Mouse (Mus musculus): Measurements from ENCODE around the gene Atg7. TPM values are rescaled to one million over a fixed set of nuclear protein-coding genes. Genes with fewer than 3 reads are reported as not detected.
"Not testable (repeated sequence)": the region's sequence is repeated elsewhere in the genome, so short reads cannot be mapped to it uniquely, and the experiment has no call there.

Gene Atg7
- polyA plus RNA-seq, 1 experiment, result 18.7 TPM

DNA sequence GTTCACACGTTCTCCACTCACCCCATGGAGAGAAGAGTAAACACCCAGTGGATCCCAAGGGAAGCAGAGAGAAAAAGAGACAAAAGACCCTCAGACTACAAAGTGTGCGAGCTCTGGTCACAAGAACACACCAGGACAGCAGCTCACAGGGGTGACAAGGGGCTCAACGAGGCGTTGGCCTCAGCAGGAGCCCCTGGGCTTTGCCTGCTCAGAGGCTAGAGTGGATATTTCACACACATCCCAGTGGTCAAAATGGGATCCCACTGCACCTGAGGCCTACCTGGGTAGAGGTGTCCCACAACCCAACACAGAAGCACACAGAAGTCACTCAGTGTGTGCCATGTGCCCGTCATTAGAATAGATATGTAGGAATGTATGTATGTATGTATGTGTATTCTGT lies 242.2 kb downstream of the Atg7 start:
- Histone ChIP-seq H3K79me2 (ENCODE audit: control insufficient read depth, insufficient read depth) (peaks cover 87% of the 10 kb centered on the region), H3K36me3 (ENCODE audit: control insufficient read depth, insufficient read depth) (peaks cover 5% of the 10 kb centered on the region), H3K27me3 (ENCODE audit: control insufficient read depth, insufficient read depth, insufficient read length) (no peaks in the 10 kb centered on the region), H3K4me2 (ENCODE audit: low read depth) (no peak overlapping the region), H3ac (ENCODE audit: control insufficient read depth, insufficient read length) (no peak overlapping the region), H3K4me3 (no peak overlapping the region)
- no peak for TF ChIP-seq MYOD1 (IDR thresholded peaks at IDR 0.05; ENCODE audit: control insufficient read depth in 1 of 3, insufficient read length in 2 of 3, low read depth in 2 of 3)
- no peak for TF ChIP-seq SRF (IDR thresholded peaks at IDR 0.05; ENCODE audit: control insufficient read depth, insufficient read length, low read depth)

- no peaks in the 10 kb centered on the region for H3K27me3 ChIP-seq (ENCODE audit: control insufficient read depth, insufficient read depth, insufficient read length)
- peaks cover 87% of the 10 kb centered on the region for H3K79me2 ChIP-seq (ENCODE audit: control insufficient read depth, insufficient read depth)
- no peak overlapping the region for H3ac ChIP-seq (ENCODE audit: control insufficient read depth, insufficient read length)
- no peak overlapping the region for H3K4me2 ChIP-seq (ENCODE audit: low read depth)
- peaks cover 5% of the 10 kb centered on the region for H3K36me3 ChIP-seq (ENCODE audit: control insufficient read depth, insufficient read depth)
- no peak overlapping the region for H3K4me3 ChIP-seq
- TF ChIP-seq POLR2A (IDR thresholded peaks at IDR 0.05; ENCODE audit: insufficient read length, low read depth) (no peak), MYOG (IDR thresholded peaks at IDR 0.05; ENCODE audit: control insufficient read depth in 1 of 3, insufficient read depth in 1 of 3, insufficient read length in 2 of 3, low read depth in 2 of 3) (no peak), CEBPB (IDR thresholded peaks at IDR 0.05; ENCODE audit: insufficient read depth, poor library complexity, severe bottlenecking) (no peak), REST (IDR thresholded peaks at IDR 0.05; ENCODE audit: insufficient read depth, insufficient read length) (no peak), MAX (IDR thresholded peaks at IDR 0.05; ENCODE audit: low read depth) (no peak), SRF (IDR thresholded peaks at IDR 0.05; ENCODE audit: control insufficient read depth, insufficient read length, low read depth) (no peak), TCF12 (IDR thresholded peaks at IDR 0.05; ENCODE audit: insufficient read depth, poor library complexity, severe bottlenecking) (no peak), USF1 (IDR thresholded peaks at IDR 0.05; ENCODE audit: low read depth) (no peak), MYOD1 (IDR thresholded peaks at IDR 0.05; ENCODE audit: control insufficient read depth in 1 of 3, insufficient read length in 2 of 3, low read depth in 2 of 3) (no peak), TCF3 (IDR thresholded peaks at IDR 0.05; ENCODE audit: insufficient read length, low read depth) (no peak), POLR2AphosphoS2 (IDR thresholded peaks at IDR 0.05; ENCODE audit: insufficient read length, low read depth) (no peak), E2F4 (IDR thresholded peaks at IDR 0.05; ENCODE audit: insufficient read depth) (no peak)
These were observed 243.1 kb downstream of the Atg7 start for GRCm38 (mm10) chr6:114886012-114886411.

DNA sequence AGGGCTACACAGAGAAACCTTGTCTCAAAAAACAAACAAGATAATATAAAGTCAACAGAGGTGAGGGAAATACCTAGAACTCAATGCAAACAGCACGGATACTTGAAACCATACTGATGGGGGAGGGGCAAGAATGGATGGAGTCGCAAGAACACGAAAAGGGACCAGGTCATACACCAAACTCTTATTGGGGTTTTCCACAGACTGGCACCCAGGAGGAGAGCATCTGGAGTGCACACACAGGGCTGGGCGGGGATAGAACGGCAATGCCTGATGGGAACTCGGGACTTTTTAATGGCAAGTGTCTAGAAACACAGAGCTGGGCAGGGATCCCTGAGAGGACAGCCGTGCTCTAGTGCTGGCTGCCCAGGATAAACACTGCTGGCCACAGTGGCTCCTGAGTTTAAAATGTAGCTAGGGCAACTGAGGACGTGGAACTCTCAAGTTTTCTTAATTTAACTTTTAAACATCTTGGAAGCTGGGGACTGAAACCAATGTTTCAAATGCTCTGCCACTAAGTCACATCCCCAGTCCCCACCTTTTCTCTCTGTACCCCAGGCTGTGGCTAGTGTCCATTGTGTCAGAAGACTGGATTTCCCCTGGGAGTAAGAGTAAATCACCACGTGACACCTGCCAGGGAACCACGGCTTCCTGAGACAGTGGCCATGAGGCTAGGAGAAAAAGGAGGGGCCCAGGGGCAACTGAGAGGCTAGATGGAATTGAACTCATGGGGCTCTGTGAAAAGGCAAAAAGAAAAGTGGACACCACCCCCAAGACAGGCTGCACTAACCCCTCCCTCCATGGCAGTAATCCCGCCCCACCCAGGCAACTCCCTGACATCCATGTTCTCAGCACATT lies 243.8 kb downstream of the Atg7 start:
- H3K79me2 ChIP-seq (ENCODE audit: control insufficient read depth, insufficient read depth), result peaks cover 87% of the 10 kb centered on the region
- no peak overlapping the region for H3ac ChIP-seq (ENCODE audit: control insufficient read depth, insufficient read length)
- peak overlapping the region; percentile 32 for H3K4me2 ChIP-seq (ENCODE audit: low read depth)
- no peak for TF ChIP-seq MYOG (IDR thresholded peaks at IDR 0.05; ENCODE audit: control insufficient read depth in 1 of 3, insufficient read depth in 1 of 3, insufficient read length in 2 of 3, low read depth in 2 of 3)
- TF ChIP-seq MAX (IDR thresholded peaks at IDR 0.05; ENCODE audit: low read depth), result no peak
- no peaks in the 10 kb centered on the region for H3K27me3 ChIP-seq (ENCODE audit: control insufficient read depth, insufficient read depth, insufficient read length)
- H3K36me3 ChIP-seq (ENCODE audit: control insufficient read depth, insufficient read depth), result peaks cover 5% of the 10 kb centered on the region
- H3K4me3 ChIP-seq, result no peak overlapping the region

DNA sequence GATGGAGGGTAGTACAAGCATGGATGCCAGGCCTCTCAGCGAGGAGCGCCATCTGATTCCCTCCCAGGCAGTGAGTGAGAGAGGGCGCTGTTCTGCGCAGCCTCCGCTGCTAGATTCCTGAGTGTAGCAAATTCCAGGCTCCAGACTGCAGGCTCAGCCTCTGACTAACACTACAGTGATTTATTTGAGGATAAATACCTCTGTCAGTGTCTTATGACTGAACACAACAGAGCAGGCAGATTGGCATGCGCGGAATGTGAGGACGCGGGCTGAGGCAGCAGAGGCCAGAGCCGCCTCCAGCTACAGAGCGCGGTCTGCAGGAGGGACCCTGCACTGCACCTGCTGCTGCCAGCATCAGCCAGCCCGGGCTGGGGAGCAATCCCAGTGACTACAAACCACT lies 246.0 kb downstream of the Atg7 start:
- no peak for TF ChIP-seq E2F4 (IDR thresholded peaks at IDR 0.05; ENCODE audit: insufficient read depth)
- TF ChIP-seq POLR2A (IDR thresholded peaks at IDR 0.05; ENCODE audit: insufficient read length, low read depth), result no peak
- 0 out of 2 replicates have a peak, but pooled peaks have one; percentile 15 for TF ChIP-seq CEBPB (IDR thresholded peaks at IDR 0.05; ENCODE audit: insufficient read depth, poor library complexity, severe bottlenecking)
- no peak for TF ChIP-seq MAX (IDR thresholded peaks at IDR 0.05; ENCODE audit: low read depth)
- TF ChIP-seq MYOG (IDR thresholded peaks at IDR 0.05; ENCODE audit: control insufficient read depth in 1 of 3, insufficient read depth in 1 of 3, insufficient read length in 2 of 3, low read depth in 2 of 3), result peak in 2 of 3 experiments; percentile 80 to 91
- peak; percentile 16 to 97 (median 97) for TF ChIP-seq MYOD1 (IDR thresholded peaks at IDR 0.05; ENCODE audit: control insufficient read depth in 1 of 3, insufficient read length in 2 of 3, low read depth in 2 of 3)
- TF ChIP-seq TCF3 (IDR thresholded peaks at IDR 0.05; ENCODE audit: insufficient read length, low read depth), result peak; percentile 74
- TF ChIP-seq USF1 (IDR thresholded peaks at IDR 0.05; ENCODE audit: low read depth), result no peak
- no peak for TF ChIP-seq POLR2AphosphoS2 (IDR thresholded peaks at IDR 0.05; ENCODE audit: insufficient read length, low read depth)
- TF ChIP-seq TCF12 (IDR thresholded peaks at IDR 0.05; ENCODE audit: insufficient read depth, poor library complexity, severe bottlenecking), result peak; percentile 39
- no peak for TF ChIP-seq REST (IDR thresholded peaks at IDR 0.05; ENCODE audit: insufficient read depth, insufficient read length)
- no peaks in the 10 kb centered on the region for H3K27me3 ChIP-seq (ENCODE audit: control insufficient read depth, insufficient read depth, insufficient read length)
- H3K4me3 ChIP-seq, result no peak overlapping the region
- peaks cover 5% of the 10 kb centered on the region for H3K36me3 ChIP-seq (ENCODE audit: control insufficient read depth, insufficient read depth)
- peaks cover 85% of the 10 kb centered on the region for H3K79me2 ChIP-seq (ENCODE audit: control insufficient read depth, insufficient read depth)
- peak overlapping the region; percentile 64 for H3K4me2 ChIP-seq (ENCODE audit: low read depth)
- no peak overlapping the region for H3ac ChIP-seq (ENCODE audit: control insufficient read depth, insufficient read length)

GRCm38 (mm10) chr6:114889971-114890370 lies 247.1 kb downstream of the Atg7 start:
- not testable (repeated sequence) for H3K27me3 ChIP-seq (ENCODE audit: control insufficient read depth, insufficient read depth, insufficient read length); H3K4me3 ChIP-seq; H3K4me2 ChIP-seq (ENCODE audit: low read depth); H3ac ChIP-seq (ENCODE audit: control insufficient read depth, insufficient read length); H3K36me3 ChIP-seq (ENCODE audit: control insufficient read depth, insufficient read depth)
- H3K79me2 ChIP-seq (ENCODE audit: control insufficient read depth, insufficient read depth), result peaks cover 83% of the 10 kb centered on the region

Measured in myocyte (in vitro differentiated cells).